Mouse (Mus musculus): ENCODE data around the gene Pramef6. TPM values are rescaled to one million over a fixed set of nuclear protein-coding genes. Genes with fewer than 3 reads are reported as not detected.
"Not testable (repeated sequence)": the region's sequence is repeated elsewhere in the genome, so short reads cannot be mapped to it uniquely, and the experiment has no call there.

Gene Pramef6
- polyA plus RNA-seq (2015; fragmentation: Nextera tagmentation; extraction: Ambion mirVana), result not detected in 2 replicates

- WGBS, result 90% methylated on average over 1 of the region's 1 CpGs
- H3K9me3 ChIP-seq (ENCODE audit: control insufficient read depth, low read length); ATAC-seq; H3K27ac ChIP-seq (ENCODE audit: low read length); H3K4me1 ChIP-seq (replicated peaks; ENCODE audit: control insufficient read depth, insufficient read depth, low read length); H3K4me3 ChIP-seq (replicated peaks; ENCODE audit: low read length); H3K4me2 ChIP-seq (ENCODE audit: low read length); H3K27me3 ChIP-seq (replicated peaks; ENCODE audit: control insufficient read depth, insufficient read depth, low read length); H3K9ac ChIP-seq (replicated peaks; ENCODE audit: low read depth, low read length); H3K36me3 ChIP-seq (ENCODE audit: control insufficient read depth, insufficient read depth): not testable (repeated sequence)
These were observed at the start of gene Pramef6 for GRCm38 (mm10) chr4:143900280-143900679. Gene Pramef6 (minus strand): TSS chr4:143900380.

GRCm38 (mm10) chr4:143894406-143894805, 5.8 kb downstream of the Pramef6 start:
- not testable (repeated sequence) for H3K9ac ChIP-seq (replicated peaks; ENCODE audit: low read depth, low read length); H3K9me3 ChIP-seq (ENCODE audit: control insufficient read depth, low read length); H3K36me3 ChIP-seq (ENCODE audit: control insufficient read depth, insufficient read depth); ATAC-seq; H3K4me1 ChIP-seq (replicated peaks; ENCODE audit: control insufficient read depth, insufficient read depth, low read length); H3K4me3 ChIP-seq (replicated peaks; ENCODE audit: low read length); H3K27me3 ChIP-seq (replicated peaks; ENCODE audit: control insufficient read depth, insufficient read depth, low read length); H3K4me2 ChIP-seq (ENCODE audit: low read length); H3K27ac ChIP-seq (ENCODE audit: low read length)
- 90% methylated on average over 3 of the region's 3 CpGs for WGBS

GRCm38 (mm10) chr4:143882371-143882770, 17.8 kb downstream of the Pramef6 start:
- WGBS, result 70% methylated on average over 1 of the region's 1 CpGs
- H3K36me3 ChIP-seq (ENCODE audit: control insufficient read depth, insufficient read depth); H3K9me3 ChIP-seq (ENCODE audit: control insufficient read depth, low read length); ATAC-seq; H3K9ac ChIP-seq (replicated peaks; ENCODE audit: low read depth, low read length); H3K4me1 ChIP-seq (replicated peaks; ENCODE audit: control insufficient read depth, insufficient read depth, low read length); H3K4me3 ChIP-seq (replicated peaks; ENCODE audit: low read length); H3K4me2 ChIP-seq (ENCODE audit: low read length); H3K27ac ChIP-seq (ENCODE audit: low read length); H3K27me3 ChIP-seq (replicated peaks; ENCODE audit: control insufficient read depth, insufficient read depth, low read length): not testable (repeated sequence)

GRCm38 (mm10) chr4:143846197-143846596, 54.0 kb downstream of the Pramef6 start, which contains the start of gene Gm13103:
Gene Gm13103 (plus strand): TSS chr4:143846497.
- H3K9me3 ChIP-seq (ENCODE audit: control insufficient read depth, low read length), result peaks cover 10% of the 10 kb centered on the region
- H3K4me1 ChIP-seq (replicated peaks; ENCODE audit: control insufficient read depth, insufficient read depth, low read length); ATAC-seq; H3K27ac ChIP-seq (ENCODE audit: low read length); H3K9ac ChIP-seq (replicated peaks; ENCODE audit: low read depth, low read length); H3K27me3 ChIP-seq (replicated peaks; ENCODE audit: control insufficient read depth, insufficient read depth, low read length); H3K4me2 ChIP-seq (ENCODE audit: low read length); H3K36me3 ChIP-seq (ENCODE audit: control insufficient read depth, insufficient read depth); H3K4me3 ChIP-seq (replicated peaks; ENCODE audit: low read length): not testable (repeated sequence)

Other genes starting within 250 kb of the Pramef6 start
- not detected in 2 replicates for gene Gm13088, start 243.1 kb downstream of the Pramef6 start, polyA plus RNA-seq (2015; fragmentation: Nextera tagmentation; extraction: Ambion mirVana)
- gene Gm13089, start 197.7 kb downstream of the Pramef6 start, polyA plus RNA-seq (2015; fragmentation: Nextera tagmentation; extraction: Ambion mirVana), result not detected in 2 replicates
- not detected in 2 replicates for gene Gm13078, start 180.9 kb downstream of the Pramef6 start, polyA plus RNA-seq (2015; fragmentation: Nextera tagmentation; extraction: Ambion mirVana)
- gene Gm13023, start 111.0 kb downstream of the Pramef6 start, polyA plus RNA-seq (2015; fragmentation: Nextera tagmentation; extraction: Ambion mirVana), result not detected in 2 replicates
- not detected in 2 replicates for gene Gm13084, start 84.3 kb downstream of the Pramef6 start, polyA plus RNA-seq (2015; fragmentation: Nextera tagmentation; extraction: Ambion mirVana)
- gene Gm13103, start 53.9 kb downstream of the Pramef6 start, polyA plus RNA-seq (2015; fragmentation: Nextera tagmentation; extraction: Ambion mirVana), result not detected in 2 replicates
- not detected in 2 replicates for gene Pramef25, start 50.6 kb upstream of the Pramef6 start, polyA plus RNA-seq (2015; fragmentation: Nextera tagmentation; extraction: Ambion mirVana)
- not detected in 2 replicates for gene Gm13101, start 66.6 kb upstream of the Pramef6 start, polyA plus RNA-seq (2015; fragmentation: Nextera tagmentation; extraction: Ambion mirVana)
- not detected in 2 replicates for gene Pramef17, start 94.0 kb upstream of the Pramef6 start, polyA plus RNA-seq (2015; fragmentation: Nextera tagmentation; extraction: Ambion mirVana)
- not detected in 2 replicates for gene Pramel4, start 158.7 kb upstream of the Pramef6 start, polyA plus RNA-seq (2015; fragmentation: Nextera tagmentation; extraction: Ambion mirVana)
- not detected in 2 replicates for gene Gm13102, start 206.1 kb upstream of the Pramef6 start, polyA plus RNA-seq (2015; fragmentation: Nextera tagmentation; extraction: Ambion mirVana)